Mouse (Mus musculus) CH12.LX (cell line): ENCODE measurements around the gene Ghrhr.

Experiments used
- CTCF ChIP-seq, 2 experiments: IDR thresholded peaks in 1 of 2; conservative IDR thresholded peaks in 1 of 2; 2 replicates each; pipeline ENCODE4 v1.5.1; 2011 to 2012; ENCODE audit warnings: low read depth in 2 of 2, low read length in 2 of 2, improper control_type of control experiment in 1 of 2, inconsistent platforms in 1 of 2, mild to moderate bottlenecking in 1 of 2, moderate library complexity in 1 of 2
- EP300 ChIP-seq: IDR thresholded peaks from 2 replicates; pipeline ENCODE4 v1.6.1; 2011; ENCODE audit warnings: low read length, improper control_type of control experiment
- MEF2A ChIP-seq: IDR thresholded peaks from 2 replicates; pipeline ENCODE4 v1.6.1; 2014; ENCODE audit warnings: low read depth, mild to moderate bottlenecking, inconsistent platforms, low read length, improper control_type of control experiment, borderline replicate concordance
- POLR2A ChIP-seq: IDR thresholded peaks from 2 replicates; pipeline ENCODE4 v1.6.1; 2011; ENCODE audit warnings: low read depth, mild to moderate bottlenecking, improper control_type of control experiment, low read length
- RAD21 ChIP-seq: IDR thresholded peaks from 2 replicates; pipeline ENCODE4 v1.6.1; 2011; ENCODE audit warnings: low read depth, mild to moderate bottlenecking, low read length, improper control_type of control experiment, moderate library complexity
- TBP ChIP-seq: conservative IDR thresholded peaks from 2 replicates; pipeline ENCODE4 v1.6.1; 2011; ENCODE audit warnings: low read depth, low read length, improper control_type of control experiment
- USF1 ChIP-seq: IDR thresholded peaks from 2 replicates; pipeline ENCODE4 v1.6.1; 2014; ENCODE audit warnings: low read depth, mild to moderate bottlenecking, inconsistent platforms, low read length, improper control_type of control experiment
- USF2 ChIP-seq: conservative IDR thresholded peaks from 2 replicates; pipeline ENCODE4 v1.6.1; 2011; ENCODE audit warnings: low read depth, low read length, improper control_type of control experiment
- ZNF384 ChIP-seq: IDR thresholded peaks from 2 replicates; pipeline ENCODE4 v1.6.1; 2012; ENCODE audit warnings: low read depth, low read length, improper control_type of control experiment, inconsistent platforms

DNA sequence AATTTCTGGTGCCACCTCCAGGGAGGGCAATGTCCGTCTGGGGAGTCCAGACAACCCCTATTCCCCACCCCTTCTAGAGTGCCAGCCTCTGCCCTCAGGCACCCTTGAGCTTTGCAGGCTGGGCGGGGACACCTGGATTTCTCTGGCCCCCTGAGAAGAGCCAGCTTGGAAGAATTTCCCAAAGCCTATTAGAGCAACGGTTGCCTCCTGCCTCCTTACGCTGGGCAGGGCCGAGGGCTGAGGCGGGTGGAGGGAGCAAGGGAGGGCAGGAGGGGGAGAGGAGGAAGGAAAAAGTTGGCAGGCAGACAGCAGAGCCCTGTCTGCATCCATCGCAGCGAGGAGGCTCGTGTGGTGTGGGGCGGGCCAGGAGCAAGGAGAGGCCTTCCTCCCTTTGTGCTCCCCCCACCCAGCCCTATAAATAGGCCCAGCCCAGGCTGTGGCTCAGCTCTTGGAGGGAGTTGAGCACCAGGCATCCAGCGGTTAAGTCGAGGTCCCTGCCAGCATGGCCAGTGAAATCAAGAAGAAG, 40.0 kb upstream of the Ghrhr start, which contains the start of gene Aqp1:
- TF ChIP-seq CTCF (conservative IDR thresholded peaks at IDR 0.05 in 1 of 2, IDR thresholded peaks at IDR 0.05 in 1 of 2; ENCODE audit: low read depth in 2 of 2, low read length in 2 of 2): no peak
- no peak for TF ChIP-seq EP300
- TF ChIP-seq POLR2A: no peak
- no peak for TF ChIP-seq USF1
- no peak for TF ChIP-seq MEF2A
- TF ChIP-seq USF2: no peak
- no peak for TF ChIP-seq TBP
- TF ChIP-seq RAD21: no peak
- TF ChIP-seq ZNF384: no peak
